Mouse (Mus musculus) cerebellum, adult 2 months (tissue): ENCODE measurements around the gene Shc4.

Experiments
- CTCF ChIP-seq: fragments of 200-500 bp; IDR thresholded peaks from 2 replicates; pipeline ENCODE4 v1.5.1; 2011; ENCODE audit warnings: low read depth, mild to moderate bottlenecking, control low read depth, low read length, moderate library complexity, borderline replicate concordance; ENCODE audit not compliant: insufficient read depth
- POLR2A ChIP-seq: fragments of 200-500 bp; IDR thresholded peaks from 2 replicates; pipeline ENCODE4 v1.6.1; 2011; ENCODE audit warnings: low read length, control low read depth, borderline replicate concordance; ENCODE audit not compliant: insufficient read depth

GRCm38 (mm10) chr2:125637331-125637730, 86.6 kb downstream of the Shc4 start:
- TF ChIP-seq POLR2A (no peak), CTCF (no peak)
